Mouse (Mus musculus): ENCODE measurements at regions not wholly inside any gene's neighbourhood (a gene's known extent, or its start where the extent isn't known, plus 50 kb on each side); places are given as distances from the start of the nearest gene placed in this dataset.

DNA sequence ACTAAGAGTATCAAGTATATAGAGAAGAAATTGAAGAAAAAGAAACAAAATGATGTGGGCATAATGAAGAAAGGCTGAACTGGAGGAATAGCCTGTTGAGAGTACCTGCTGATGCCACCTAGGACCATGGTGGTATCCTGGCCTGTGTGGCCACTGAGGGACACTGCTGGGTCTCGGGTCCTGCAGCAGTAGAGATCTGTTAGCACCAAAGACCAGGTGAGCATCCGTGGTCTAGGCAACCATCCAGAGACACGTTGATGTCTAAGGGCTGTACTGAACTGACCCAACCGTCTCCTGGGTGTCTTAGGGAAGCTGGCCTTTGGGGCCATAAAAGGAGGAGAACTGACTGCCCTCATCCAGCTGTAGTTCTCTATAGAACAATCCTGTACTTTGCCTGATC is 1071.4 kb upstream of the 4930412O13Rik start:
- ATAC-seq (ENCODE audit: low read depth) (no peak), DNase-seq (ENCODE audit: low spot score) (no peak)
- Histone ChIP-seq H3K4me1 (ENCODE audit: control insufficient read depth, insufficient read depth, low read length) (no peaks in the 10 kb centered on the region), H3K4me3 (ENCODE audit: low read depth, low read length) (no peak overlapping the region), H3K9ac (ENCODE audit: low read depth, low read length) (no peak overlapping the region), H3K27ac (replicated peaks; ENCODE audit: low read depth, low read length) (no peak overlapping the region), H3K4me2 (ENCODE audit: low read depth, low read length) (no peak overlapping the region), H3K27me3 (replicated peaks; ENCODE audit: control insufficient read depth, insufficient read depth, low read length) (no peaks in the 10 kb centered on the region), H3K9me3 (ENCODE audit: control insufficient read depth, low read length) (no peaks in the 10 kb centered on the region), H3K36me3 (ENCODE audit: control insufficient read depth, insufficient read depth, low read length) (no peaks in the 10 kb centered on the region)
- WGBS = 87% methylated on average over 4 of the region's 4 CpGs

- ATAC-seq (ENCODE audit: low read depth) = no peak
- Histone ChIP-seq H3K9ac (ENCODE audit: low read depth, low read length) (no peak overlapping the region), H3K27me3 (replicated peaks; ENCODE audit: control insufficient read depth, insufficient read depth, low read length) (no peaks in the 10 kb centered on the region), H3K4me1 (ENCODE audit: control insufficient read depth, insufficient read depth, low read length) (no peaks in the 10 kb centered on the region), H3K36me3 (ENCODE audit: control insufficient read depth, insufficient read depth, low read length) (no peaks in the 10 kb centered on the region), H3K27ac (replicated peaks; ENCODE audit: low read depth, low read length) (no peak overlapping the region), H3K4me3 (ENCODE audit: low read depth, low read length) (no peak overlapping the region), H3K4me2 (ENCODE audit: low read depth, low read length) (no peak overlapping the region), H3K9me3 (ENCODE audit: control insufficient read depth, low read length) (no peaks in the 10 kb centered on the region)
- 43% methylated on average over 5 of the region's 5 CpGs for WGBS
- peak; percentile 70 for DNase-seq (ENCODE audit: low spot score)
These were observed 1062.9 kb upstream of the 4930412O13Rik start for GRCm38 (mm10) chr2:8818127-8818526.

DNA sequence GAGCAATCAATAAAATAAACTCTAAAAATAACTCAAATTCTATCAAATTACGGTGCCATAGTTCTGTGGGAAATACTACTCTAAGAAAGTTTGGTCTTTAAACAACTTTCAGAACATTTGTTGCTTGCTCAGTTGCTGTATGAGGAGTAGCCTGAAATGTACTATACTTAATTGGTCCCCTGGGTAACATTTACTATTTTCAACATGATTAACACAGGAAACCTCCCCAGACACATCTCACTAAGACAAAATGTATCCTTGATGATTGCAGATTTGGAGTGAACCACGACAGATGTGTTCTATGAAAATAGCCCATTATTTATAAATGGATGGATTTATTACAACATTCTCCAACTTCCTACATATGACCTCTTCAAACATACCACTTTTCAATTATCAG is 1055.6 kb upstream of the 4930412O13Rik start:
- Histone ChIP-seq H3K4me2 (ENCODE audit: low read depth, low read length) (no peak overlapping the region), H3K9ac (ENCODE audit: low read depth, low read length) (no peak overlapping the region), H3K9me3 (ENCODE audit: control insufficient read depth, low read length) (no peaks in the 10 kb centered on the region), H3K36me3 (ENCODE audit: control insufficient read depth, insufficient read depth, low read length) (no peaks in the 10 kb centered on the region), H3K27ac (replicated peaks; ENCODE audit: low read depth, low read length) (no peak overlapping the region), H3K27me3 (replicated peaks; ENCODE audit: control insufficient read depth, insufficient read depth, low read length) (no peaks in the 10 kb centered on the region), H3K4me3 (ENCODE audit: low read depth, low read length) (no peak overlapping the region), H3K4me1 (ENCODE audit: control insufficient read depth, insufficient read depth, low read length) (no peaks in the 10 kb centered on the region)
- 75% methylated on average over 2 of the region's 2 CpGs for WGBS
- DNase-seq (ENCODE audit: low spot score) = peak; percentile 27
- peak; percentile 63; the same call in 1 of the 2 replicates for ATAC-seq (ENCODE audit: low read depth)

Data from embryonic facial prominence, embryonic 14.5 days (tissue).